Mouse (Mus musculus): ENCODE results near the gene Vma21.

DNA sequence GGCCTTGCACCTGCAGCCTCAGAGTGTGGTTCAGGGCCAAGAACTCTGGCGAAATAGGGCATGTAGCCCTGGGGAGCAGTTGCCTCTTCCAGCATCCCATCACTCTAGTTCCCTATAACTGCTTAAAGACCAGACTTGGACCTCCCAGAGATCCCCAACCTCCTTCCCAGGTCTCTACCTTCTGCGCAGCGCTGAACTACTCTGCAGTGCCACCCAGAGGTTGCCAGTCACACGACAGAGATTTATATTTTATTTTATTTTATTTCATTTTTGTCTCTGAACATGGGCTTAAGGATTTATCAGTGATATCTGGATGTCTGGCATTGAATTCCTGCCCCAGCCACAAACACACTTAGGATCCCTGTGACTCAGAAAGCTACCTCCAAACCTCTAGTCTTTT lies 24.6 kb upstream of the Vma21 start:
- 0 out of 2 replicates have a peak, but pooled peaks have one; percentile 16 for TF ChIP-seq CTCF (IDR thresholded peaks at IDR 0.05; ENCODE audit: extremely low read depth, insufficient read depth, low read length)
- TF ChIP-seq POLR2A (IDR thresholded peaks at IDR 0.05; ENCODE audit: extremely low read depth, insufficient read depth, low read length): no peak
